Mouse (Mus musculus) kidney, postnatal 0 days (tissue): ENCODE data around the gene Tkfc. TPM values are rescaled to one million over a fixed set of nuclear protein-coding genes. Genes with fewer than 3 reads are reported as not detected.

Experiments used
- ATAC-seq: fragments of 200-750 bp; cut with Nextera tagmentation; replicated peaks from 2 replicates; pipeline ENCODE4 v1.8.0; 2017; ENCODE audit warnings: low read depth, moderate number of reproducible peaks, moderate TSS enrichment, moderate library complexity; ENCODE audit not compliant: low FRiP score
- DNase-seq: peaks from one replicate; pipeline ENCODE4 v3.0.0-alpha.2; 2016; ENCODE audit warnings: low spot score
- H3K27ac ChIP-seq: fragments of 300-500 bp; sonication (generic); 2 replicates; pipeline ENCODE4 v1.5.1; 2014; ENCODE audit warnings: mild to moderate bottlenecking
- H3K27me3 ChIP-seq: fragments of 300-500 bp; sonication (generic); 2 replicates; pipeline ENCODE4 v1.6.1; 2014; ENCODE audit warnings: low read length, mixed read lengths; ENCODE audit not compliant: insufficient read depth
- H3K36me3 ChIP-seq: fragments of 300-500 bp; sonication (generic); 2 replicates; pipeline ENCODE4 v1.6.1; 2014; ENCODE audit warnings: low read length, mixed read lengths; ENCODE audit not compliant: insufficient read depth
- H3K4me1 ChIP-seq: fragments of 300-500 bp; sonication (generic); replicated peaks from 2 replicates; pipeline ENCODE4 v1.6.1; 2014; ENCODE audit warnings: antibody characterized with exemption, low read length, mixed read lengths; ENCODE audit not compliant: insufficient read depth
- H3K4me2 ChIP-seq: fragments of 300-500 bp; sonication (generic); 2 replicates; pipeline ENCODE4 v1.6.1; 2014; ENCODE audit warnings: mild to moderate bottlenecking, low read length, moderate library complexity, mixed read lengths
- H3K4me3 ChIP-seq: fragments of 300-500 bp; sonication (generic); replicated peaks from 2 replicates; pipeline ENCODE4 v1.5.1; 2014; ENCODE audit warnings: low read depth, low read length
- H3K9ac ChIP-seq: fragments of 300-500 bp; sonication (generic); 2 replicates; pipeline ENCODE4 v1.6.1; 2014; ENCODE audit warnings: low read depth, low read length
- H3K9me3 ChIP-seq: fragments of 300-500 bp; sonication (generic); replicated peaks from 2 replicates; pipeline ENCODE4 v1.6.1; 2016; ENCODE audit warnings: low read length, inconsistent platforms, mixed read lengths
- CTCF ChIP-seq: IDR thresholded peaks from 2 replicates; pipeline ENCODE4 v1.5.1; 2016; ENCODE audit warnings: antibody characterized with exemption, low read depth, mild to moderate bottlenecking, moderate library complexity
- WGBS: fragments of 180-500 bp; shearing (Covaris S2); extraction: QIAGEN DNeasy Blood & Tissue Kit; methylation state at CpG from one replicate; pipeline ENCODE4 v1.1.7; 2014; 5-methylcytosine and 5-hydroxymethylcytosine counted together
- polyA plus RNA-seq: library from polyadenylated mRNA; unstranded; fragments of >200 nt; fragmentation: Nextera tagmentation; extraction: Ambion mirVana; gene quantifications from 2 replicates; pipeline ENCODE4 v1.2.1, GENCODE M21; 2015

Tkfc gene
- polyA plus RNA-seq, 1 experiment from 2014 or later = 42.2 TPM

DNA sequence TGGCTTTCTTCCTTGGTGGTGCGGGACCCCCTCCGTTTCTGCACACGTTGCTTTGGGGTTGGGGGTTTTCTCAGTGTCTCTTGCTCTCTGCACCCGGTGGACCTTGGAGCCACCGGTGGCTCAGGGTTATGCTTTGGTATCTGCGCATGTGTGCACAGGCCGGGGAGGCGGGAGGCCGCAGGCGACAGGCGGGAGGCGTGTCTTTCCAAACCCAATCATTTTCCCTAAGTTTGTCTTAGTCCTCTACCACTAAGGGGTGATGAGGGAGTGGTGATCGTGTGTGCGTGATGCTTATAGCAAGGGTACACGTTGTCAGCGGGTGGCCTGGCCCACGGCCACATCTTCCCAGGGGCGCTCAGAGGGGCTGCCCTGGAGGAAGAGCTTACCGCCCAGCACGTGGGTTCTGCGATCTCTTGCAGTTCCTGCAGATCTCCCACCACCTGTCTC lies 29.4 kb upstream of the Tkfc start:
- WGBS = 5% methylated on average over 21 of the region's 21 CpGs
- TF ChIP-seq CTCF = no peak
- H3K4me3 ChIP-seq = peak overlapping the region; percentile 36
- H3K36me3 ChIP-seq = 0 out of 2 replicates have a peak, but pooled peaks cover 7% of the 10 kb centered on the region
- no peaks in the 10 kb centered on the region for H3K27me3 ChIP-seq
- H3K27ac ChIP-seq = peak overlapping the region; percentile 43
- H3K9ac ChIP-seq = peak overlapping the region; percentile 59
- ATAC-seq = peak; percentile 79
- H3K9me3 ChIP-seq = no peaks in the 10 kb centered on the region
- H3K4me1 ChIP-seq = peaks cover 6% of the 10 kb centered on the region; the same call in 1 of the 2 replicates
- peak overlapping the region; percentile 93 for H3K4me2 ChIP-seq
- DNase-seq = peak; percentile 72

DNA sequence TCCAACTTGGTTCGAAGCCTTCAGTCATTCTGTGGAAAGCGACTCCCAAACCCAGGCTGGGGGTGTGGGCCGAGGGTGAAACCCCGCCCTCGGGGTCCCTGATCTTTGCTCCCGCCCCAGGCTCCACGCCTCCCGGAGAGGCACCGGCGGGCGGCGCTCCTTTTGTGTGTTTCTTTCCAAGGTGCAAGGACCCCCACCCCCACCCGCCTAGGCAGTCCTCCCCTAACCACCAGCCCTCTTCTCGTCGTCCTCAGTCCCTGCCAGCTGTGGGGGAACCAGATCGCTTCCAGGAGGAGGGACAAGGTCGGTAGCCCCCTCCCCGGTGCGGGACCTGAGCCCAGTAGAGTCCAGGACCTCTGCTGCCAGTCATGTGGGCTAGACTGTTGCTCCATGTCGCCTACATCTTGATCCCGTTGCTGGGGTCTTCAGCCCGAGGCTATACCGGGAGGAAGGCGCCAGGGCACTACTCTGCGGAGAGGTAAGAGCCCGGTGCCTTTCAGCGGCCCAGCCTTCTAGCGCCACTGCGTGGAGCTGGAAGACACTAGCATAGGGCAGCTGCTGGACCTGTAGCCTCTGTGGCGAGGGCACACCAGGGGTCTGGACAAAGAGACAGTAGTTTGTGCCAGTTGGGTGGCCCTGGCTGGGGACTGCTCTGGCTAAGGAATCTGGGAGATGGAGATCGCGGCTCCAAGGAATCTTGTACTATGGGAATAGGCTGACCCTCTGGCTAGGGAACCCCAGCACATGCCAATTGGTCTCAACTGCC lies 28.8 kb upstream of the Tkfc start, which contains the start of gene Vwce:
Gene Vwce (plus strand): TSS at position 108 of the 766 bp plus-strand sequence.
- DNase-seq (peak; percentile 64), ATAC-seq (peak; percentile 76)
- Histone ChIP-seq H3K4me2 (peak within 1 kb of the TSS; percentile 93), H3K9me3 (no peaks in the 10 kb centered on the region), H3K27me3 (no peaks in the 10 kb centered on the region), H3K27ac (peak within 1 kb of the TSS; percentile 43), H3K36me3 (peaks cover 12% of the 10 kb centered on the region), H3K4me1 (peaks cover 6% of the 10 kb centered on the region; the same call in 1 of the 2 replicates), H3K9ac (peak within 1 kb of the TSS; percentile 59), H3K4me3 (peak within 1 kb of the TSS; percentile 36)
- 2% methylated on average over 32 of the region's 32 CpGs for WGBS
- TF ChIP-seq CTCF = peak; percentile 45; the same call in 1 of the 2 replicates

DNA sequence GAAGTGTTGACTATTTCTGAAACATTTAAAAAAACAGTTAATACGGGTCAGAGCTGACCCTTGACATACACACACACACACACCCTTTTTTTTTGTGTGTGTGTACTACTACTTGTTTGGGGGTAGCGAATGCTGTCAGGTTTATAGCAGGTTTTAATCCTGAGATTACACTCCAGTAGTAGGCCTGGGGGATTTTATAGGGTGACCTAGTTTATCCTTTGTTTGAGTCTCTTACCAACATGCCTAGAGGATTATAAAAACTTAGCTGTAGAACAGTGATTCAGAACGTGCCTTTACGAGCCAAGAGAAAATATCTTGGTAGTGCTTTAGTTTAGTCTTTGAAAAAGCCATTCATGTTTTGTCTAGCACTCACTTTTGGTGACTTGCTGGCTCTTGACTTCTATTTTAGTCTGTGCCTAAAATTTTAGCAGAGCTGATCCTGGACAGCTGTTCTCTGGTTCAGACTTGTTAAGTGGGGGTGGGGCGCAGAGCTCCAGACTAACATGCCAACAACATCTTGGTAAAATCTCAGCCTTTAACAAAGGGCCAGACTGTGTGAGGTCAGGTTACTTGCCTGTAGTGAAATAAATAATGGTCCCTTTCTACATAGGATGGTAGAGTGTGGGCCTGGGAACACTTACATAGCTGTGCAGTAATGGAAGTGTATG lies 3.3 kb upstream of the Tkfc start:
- H3K36me3 ChIP-seq = peaks cover 57% of the 10 kb centered on the region
- H3K9me3 ChIP-seq = no peaks in the 10 kb centered on the region
- H3K27me3 ChIP-seq = no peaks in the 10 kb centered on the region
- WGBS = 81% methylated on average over 5 of the region's 5 CpGs
- peaks cover 9% of the 10 kb centered on the region for H3K4me1 ChIP-seq
- no peak overlapping the region for H3K27ac ChIP-seq
- no peak overlapping the region for H3K9ac ChIP-seq
- H3K4me2 ChIP-seq = no peak overlapping the region
- DNase-seq (no peak), ATAC-seq (no peak)
- no peak overlapping the region for H3K4me3 ChIP-seq
- TF ChIP-seq CTCF = no peak

DNA sequence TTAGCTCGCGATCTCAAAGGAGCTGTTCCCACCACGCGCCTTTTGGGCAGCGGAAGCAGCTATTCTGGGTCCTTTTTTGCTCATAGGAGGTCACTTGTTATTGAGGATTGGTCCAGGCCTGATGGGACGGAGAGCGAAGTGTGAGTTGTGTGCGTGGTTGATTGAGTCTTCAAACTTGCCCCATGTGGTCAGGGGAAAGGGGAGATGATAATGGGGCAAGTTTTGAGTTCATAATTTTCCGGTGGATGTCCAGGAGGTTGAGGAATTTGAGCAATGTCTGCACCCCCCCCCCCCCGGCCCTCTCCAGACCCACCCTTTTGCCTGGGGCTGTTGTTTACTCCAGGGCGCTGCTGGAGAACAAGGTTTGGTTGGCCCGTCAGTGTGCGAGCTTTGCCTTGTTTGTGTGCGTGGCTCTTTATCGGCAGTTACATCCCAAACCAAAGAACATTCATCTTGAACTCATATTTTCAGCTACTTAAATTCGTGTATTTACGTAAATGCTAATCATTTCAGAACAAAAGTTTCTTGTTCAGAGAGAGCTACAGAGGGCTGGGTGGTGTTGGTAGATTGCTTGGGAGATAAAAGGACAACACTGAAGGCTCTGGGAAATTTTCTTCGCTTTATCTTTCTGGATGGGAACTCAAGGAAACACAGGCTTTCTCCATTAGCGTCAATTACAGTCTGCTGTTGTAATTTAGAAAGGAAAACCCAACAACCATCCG lies 608 bp upstream of the Tkfc start:
- Histone ChIP-seq H3K9ac (peak overlapping the region; percentile 85), H3K9me3 (no peaks in the 10 kb centered on the region), H3K36me3 (peaks cover 31% of the 10 kb centered on the region), H3K4me1 (peaks cover 12% of the 10 kb centered on the region), H3K4me3 (peak overlapping the region; percentile 79), H3K4me2 (peak overlapping the region; percentile 72), H3K27me3 (no peaks in the 10 kb centered on the region), H3K27ac (peak overlapping the region; percentile 91)
- ATAC-seq (peak; percentile 18; the same call in 1 of the 2 replicates), DNase-seq (peak; percentile 58)
- WGBS = 6% methylated on average over 20 of the region's 20 CpGs
- no peak for TF ChIP-seq CTCF

DNA sequence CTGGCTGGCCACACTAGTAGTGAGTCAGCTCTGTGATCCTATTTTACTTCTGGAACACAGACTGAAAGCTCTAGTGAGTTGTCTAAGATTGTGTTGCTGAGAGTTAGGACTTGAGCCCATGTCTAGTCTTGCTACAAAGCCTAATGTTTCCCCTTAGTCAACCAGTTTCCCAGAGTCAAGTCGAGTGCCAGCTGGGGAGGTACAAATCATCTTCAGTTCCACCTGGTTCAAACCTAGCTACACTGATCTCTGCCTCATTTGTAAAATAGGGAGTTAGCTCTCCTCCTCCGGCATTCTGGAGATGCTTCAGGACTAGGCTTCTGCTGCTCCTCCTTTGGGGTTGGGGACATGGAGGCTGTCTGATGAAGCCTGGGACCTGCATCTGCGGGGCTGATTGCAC lies 920 bp downstream of the Tkfc start:
- Histone ChIP-seq H3K9me3 (no peaks in the 10 kb centered on the region), H3K4me1 (peaks cover 12% of the 10 kb centered on the region), H3K4me3 (peak overlapping the region; percentile 79), H3K27ac (peak overlapping the region; percentile 91), H3K36me3 (peaks cover 17% of the 10 kb centered on the region), H3K4me2 (peak overlapping the region; percentile 72), H3K9ac (peak overlapping the region; percentile 69), H3K27me3 (no peaks in the 10 kb centered on the region)
- no peak for ATAC-seq
- no peak for TF ChIP-seq CTCF
- DNase-seq = no peak
- WGBS = 27% methylated on average over 3 of the region's 3 CpGs
